Mouse (Mus musculus): ENCODE measurements at regions not wholly inside any gene's neighbourhood (a gene's known extent, or its start where the extent isn't known, plus 50 kb on each side); places are given as distances from the start of the nearest gene placed in this dataset.

DNA sequence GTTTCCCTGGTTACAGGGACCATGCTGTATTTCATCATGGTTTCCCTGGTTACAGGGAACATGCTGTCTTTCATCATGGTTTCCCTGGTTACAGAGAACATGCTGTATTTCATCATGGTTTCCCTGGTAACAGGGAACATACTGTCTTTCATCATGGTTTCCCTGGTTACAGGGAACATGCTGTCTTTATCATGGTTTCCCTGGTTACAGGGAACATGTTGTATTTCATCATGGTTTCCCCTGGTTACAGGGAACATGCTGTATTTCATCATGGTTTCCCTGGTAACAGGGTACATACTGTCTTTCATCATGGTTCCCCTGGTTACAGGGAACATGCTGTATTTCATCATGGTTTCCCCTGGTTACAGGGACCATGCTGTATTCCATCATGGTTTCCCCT, 1579.5 kb downstream of the 4930444P10Rik start:
- no peak overlapping the region for H3K4me2 ChIP-seq (ENCODE audit: low read depth, low read length)
- ATAC-seq: no peak
- DNase-seq: no peak
- H3K36me3 ChIP-seq (replicated peaks; ENCODE audit: insufficient read depth, low read length): no peaks in the 10 kb centered on the region
- H3K4me3 ChIP-seq (ENCODE audit: low read depth, low read length): no peak overlapping the region
- H3K4me1 ChIP-seq (ENCODE audit: insufficient read depth): no peaks in the 10 kb centered on the region
- 0 out of 2 replicates have a peak, but pooled peaks cover 4% of the 10 kb centered on the region for H3K27me3 ChIP-seq (ENCODE audit: insufficient read depth, low read length)
- no peaks in the 10 kb centered on the region for H3K9me3 ChIP-seq (ENCODE audit: low read length)
- no peak overlapping the region for H3K9ac ChIP-seq (replicated peaks)
- TF ChIP-seq CTCF (IDR thresholded peaks at IDR 0.05; ENCODE audit: low read depth) (no peak), EP300 (IDR thresholded peaks at IDR 0.05; ENCODE audit: low read depth) (no peak)
- no peak overlapping the region for H3K27ac ChIP-seq (ENCODE audit: low read depth)

- TF ChIP-seq CTCF (IDR thresholded peaks at IDR 0.05; ENCODE audit: low read depth) (no peak), EP300 (IDR thresholded peaks at IDR 0.05; ENCODE audit: low read depth) (no peak)
- Histone ChIP-seq H3K4me3 (ENCODE audit: low read depth, low read length) (no peak overlapping the region), H3K9ac (replicated peaks) (no peak overlapping the region), H3K27me3 (ENCODE audit: insufficient read depth, low read length) (peaks cover 13% of the 10 kb centered on the region), H3K36me3 (replicated peaks; ENCODE audit: insufficient read depth, low read length) (no peaks in the 10 kb centered on the region), H3K4me1 (ENCODE audit: insufficient read depth) (no peaks in the 10 kb centered on the region), H3K4me2 (ENCODE audit: low read depth, low read length) (no peak overlapping the region), H3K9me3 (ENCODE audit: low read length) (no peaks in the 10 kb centered on the region), H3K27ac (ENCODE audit: low read depth) (no peak overlapping the region)
- no peak for DNase-seq
- no peak for ATAC-seq
- 70% methylated on average over 9 of the region's 9 CpGs for WGBS (ENCODE audit: insufficient replicate concordance)
Observed at GRCm38 (mm10) chr1:14512481-14513285, 1580.4 kb downstream of the 4930444P10Rik start.

GRCm38 (mm10) chr1:14506831-14507690, 1586.1 kb downstream of the 4930444P10Rik start:
- Histone ChIP-seq H3K4me3 (ENCODE audit: low read depth, low read length) (peak overlapping the region; percentile 25), H3K4me2 (ENCODE audit: low read depth, low read length) (peak overlapping the region; percentile 63), H3K36me3 (replicated peaks; ENCODE audit: insufficient read depth, low read length) (no peaks in the 10 kb centered on the region), H3K27ac (ENCODE audit: low read depth) (no peak overlapping the region), H3K27me3 (ENCODE audit: insufficient read depth, low read length) (peaks cover 61% of the 10 kb centered on the region), H3K4me1 (ENCODE audit: insufficient read depth) (peaks cover 6% of the 10 kb centered on the region; the same call in 1 of the 2 replicates), H3K9me3 (ENCODE audit: low read length) (no peaks in the 10 kb centered on the region), H3K9ac (replicated peaks) (no peak overlapping the region)
- 2% methylated on average over 34 of the region's 36 CpGs for WGBS (ENCODE audit: insufficient replicate concordance)
- no peak for DNase-seq
- TF ChIP-seq CTCF (IDR thresholded peaks at IDR 0.05; ENCODE audit: low read depth): no peak
- no peak for TF ChIP-seq EP300 (IDR thresholded peaks at IDR 0.05; ENCODE audit: low read depth)
- 0 out of 2 replicates have a peak, but pooled peaks have one; percentile 2 for ATAC-seq

GRCm38 (mm10) chr1:14506201-14506830, 1586.8 kb downstream of the 4930444P10Rik start:
- ATAC-seq (peak; percentile 23; the same call in 1 of the 2 replicates), DNase-seq (peak; percentile 18)
- Histone ChIP-seq H3K4me1 (ENCODE audit: insufficient read depth) (peaks cover 6% of the 10 kb centered on the region; the same call in 1 of the 2 replicates), H3K9me3 (ENCODE audit: low read length) (no peaks in the 10 kb centered on the region), H3K27me3 (ENCODE audit: insufficient read depth, low read length) (peaks cover 61% of the 10 kb centered on the region), H3K9ac (replicated peaks) (no peak overlapping the region), H3K4me3 (ENCODE audit: low read depth, low read length) (peak overlapping the region; percentile 25), H3K27ac (ENCODE audit: low read depth) (no peak overlapping the region), H3K36me3 (replicated peaks; ENCODE audit: insufficient read depth, low read length) (no peaks in the 10 kb centered on the region), H3K4me2 (ENCODE audit: low read depth, low read length) (peak overlapping the region; percentile 63)
- 1% methylated on average over 33 of the region's 34 CpGs for WGBS (ENCODE audit: insufficient replicate concordance)
- TF ChIP-seq EP300 (IDR thresholded peaks at IDR 0.05; ENCODE audit: low read depth): no peak
- no peak for TF ChIP-seq CTCF (IDR thresholded peaks at IDR 0.05; ENCODE audit: low read depth)

DNA sequence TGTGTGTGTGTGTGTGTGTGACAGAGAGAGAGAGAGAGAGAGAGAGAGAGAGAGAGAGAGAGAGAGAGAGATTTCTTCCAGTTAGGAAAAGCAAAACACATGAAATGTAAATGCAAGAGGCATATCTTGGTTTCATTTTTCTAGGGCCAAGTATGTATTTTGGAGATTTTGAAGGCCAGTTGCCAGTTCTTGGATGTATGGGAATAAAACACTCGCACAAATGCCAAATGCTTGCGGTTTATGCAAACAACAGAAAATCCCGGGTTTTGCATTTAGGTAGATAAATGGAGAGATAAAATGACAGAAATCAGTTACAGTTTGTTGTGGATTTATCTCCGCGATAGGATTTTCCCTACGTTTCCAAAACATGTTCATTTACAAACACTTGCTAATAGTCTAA, 1587.4 kb downstream of the 4930444P10Rik start:
- 5% methylated on average over 6 of the region's 6 CpGs for WGBS (ENCODE audit: insufficient replicate concordance)
- ATAC-seq: no peak
- TF ChIP-seq EP300 (IDR thresholded peaks at IDR 0.05; ENCODE audit: low read depth): no peak
- TF ChIP-seq CTCF (IDR thresholded peaks at IDR 0.05; ENCODE audit: low read depth): no peak
- H3K4me2 ChIP-seq (ENCODE audit: low read depth, low read length): no peak overlapping the region
- no peaks in the 10 kb centered on the region for H3K36me3 ChIP-seq (replicated peaks; ENCODE audit: insufficient read depth, low read length)
- no peak for DNase-seq
- H3K27ac ChIP-seq (ENCODE audit: low read depth): no peak overlapping the region
- no peak overlapping the region for H3K9ac ChIP-seq (replicated peaks)
- H3K9me3 ChIP-seq (ENCODE audit: low read length): no peaks in the 10 kb centered on the region
- H3K27me3 ChIP-seq (ENCODE audit: insufficient read depth, low read length): peaks cover 64% of the 10 kb centered on the region
- no peak overlapping the region for H3K4me3 ChIP-seq (ENCODE audit: low read depth, low read length)
- peaks cover 6% of the 10 kb centered on the region; the same call in 1 of the 2 replicates for H3K4me1 ChIP-seq (ENCODE audit: insufficient read depth)
